Mouse (Mus musculus) cerebellum, adult 9-11 months (tissue): ENCODE data around the gene Hsd3b4.
"Not testable (repeated sequence)": the region's sequence is repeated elsewhere in the genome, so short reads cannot be mapped to it uniquely, and the experiment has no call there.

Source experiments
- DNase-seq: peaks from one replicate; pipeline ENCODE4 v3.0.0; 2022

Gene Hsd3b4

DNA sequence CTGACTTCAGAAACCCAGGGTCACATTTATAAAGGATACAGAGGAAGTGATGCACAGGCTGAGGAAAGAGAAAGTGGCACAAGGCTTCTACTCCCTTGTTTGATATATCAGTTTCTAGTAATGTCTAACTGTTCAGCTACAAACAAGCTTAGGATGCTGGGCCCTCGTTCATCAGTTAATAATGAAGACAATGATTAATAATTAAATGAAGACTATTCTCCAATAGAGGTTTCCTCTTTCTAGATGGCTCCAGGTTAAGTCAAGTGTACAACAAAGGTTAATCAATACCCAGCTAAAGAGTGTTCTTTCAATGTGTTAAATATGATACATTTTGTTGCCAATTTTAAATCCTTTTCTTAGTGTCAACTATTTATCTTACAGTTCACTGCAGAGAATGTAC, at the start of gene Hsd3b4:
Gene Hsd3b4 (minus strand): TSS at position 101 of the 400 bp plus-strand sequence.
- not testable (repeated sequence) for DNase-seq

DNA sequence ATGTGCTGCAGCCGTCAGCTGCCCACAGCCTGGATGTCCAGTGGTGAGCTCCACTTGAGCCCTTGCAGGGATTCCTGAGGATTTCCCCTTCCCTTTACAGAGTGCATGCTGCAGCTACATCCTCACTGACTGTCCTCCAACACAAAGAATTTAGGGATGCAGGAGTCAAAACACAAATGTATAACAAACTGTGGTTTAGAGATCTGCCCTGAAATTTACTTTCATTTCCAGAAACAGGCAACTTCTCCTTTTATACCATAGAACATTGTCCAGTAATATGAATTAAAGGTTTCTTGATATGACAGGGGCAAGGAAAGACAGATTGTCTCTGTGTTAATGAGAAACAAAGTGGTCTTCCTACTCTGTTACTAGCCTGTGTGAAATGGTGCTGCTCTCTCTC, 40.5 kb upstream of the Hsd3b4 start:
- DNase-seq, result not testable (repeated sequence)

DNA sequence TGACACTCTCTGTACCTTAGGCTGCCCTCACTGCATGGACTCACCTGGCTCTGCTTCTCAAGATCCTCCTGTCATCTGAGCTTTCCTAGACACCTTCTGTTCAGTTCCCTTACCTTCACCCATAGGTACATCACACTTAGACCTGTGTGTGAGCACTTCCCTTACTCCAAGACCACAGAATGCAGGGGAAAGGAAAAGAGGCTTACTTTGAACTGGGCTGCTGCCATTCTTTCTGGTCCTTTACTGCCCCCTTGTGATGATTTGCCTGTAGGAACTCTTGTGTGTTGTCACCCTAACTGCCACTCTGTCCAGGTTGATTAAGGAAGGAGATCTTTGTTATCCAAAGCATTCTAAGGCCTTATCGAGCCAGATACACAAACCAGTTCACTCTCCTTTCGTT, 39.9 kb upstream of the Hsd3b4 start:
- DNase-seq, result not testable (repeated sequence)

DNA sequence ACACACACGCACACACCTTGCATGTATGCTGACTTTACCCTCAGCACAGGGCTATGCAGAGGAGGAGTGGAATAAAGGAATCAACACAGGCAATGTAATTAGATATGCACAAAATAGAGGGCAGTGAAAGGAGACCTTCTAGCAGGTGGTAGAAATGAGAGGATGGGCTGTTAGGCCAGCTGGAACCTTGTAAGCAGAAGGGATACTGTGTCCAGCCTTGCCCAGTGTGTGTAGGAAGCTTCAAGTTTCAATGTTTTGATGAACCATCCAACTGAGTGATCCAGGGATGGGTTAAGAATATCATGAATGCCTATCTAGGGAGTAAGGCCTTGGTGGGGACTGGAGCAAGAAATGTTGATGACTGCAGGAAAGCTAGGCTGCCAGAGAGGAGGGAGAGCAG, 38.2 kb upstream of the Hsd3b4 start:
- not testable (repeated sequence) for DNase-seq

DNA sequence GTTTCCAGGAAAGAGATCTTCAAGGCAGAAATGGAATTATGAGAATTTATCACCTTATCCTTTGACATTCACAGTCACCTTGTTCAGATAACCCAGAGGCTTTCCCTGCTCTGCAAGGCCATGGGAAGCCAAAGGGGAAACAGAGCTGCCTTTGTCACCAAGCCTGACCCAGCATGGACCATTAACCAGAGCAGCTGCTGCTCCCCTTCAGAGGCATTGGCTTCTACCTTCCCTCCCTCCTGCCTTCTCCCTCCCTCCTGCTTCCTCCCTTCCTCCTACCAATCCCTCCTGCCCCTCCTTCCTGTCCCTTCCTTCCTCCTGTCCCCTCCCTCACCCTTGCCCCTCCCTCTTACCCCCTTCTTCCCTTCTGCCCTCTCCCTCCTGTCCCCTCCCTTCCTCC, 37.3 kb upstream of the Hsd3b4 start:
- DNase-seq, result not testable (repeated sequence)

DNA sequence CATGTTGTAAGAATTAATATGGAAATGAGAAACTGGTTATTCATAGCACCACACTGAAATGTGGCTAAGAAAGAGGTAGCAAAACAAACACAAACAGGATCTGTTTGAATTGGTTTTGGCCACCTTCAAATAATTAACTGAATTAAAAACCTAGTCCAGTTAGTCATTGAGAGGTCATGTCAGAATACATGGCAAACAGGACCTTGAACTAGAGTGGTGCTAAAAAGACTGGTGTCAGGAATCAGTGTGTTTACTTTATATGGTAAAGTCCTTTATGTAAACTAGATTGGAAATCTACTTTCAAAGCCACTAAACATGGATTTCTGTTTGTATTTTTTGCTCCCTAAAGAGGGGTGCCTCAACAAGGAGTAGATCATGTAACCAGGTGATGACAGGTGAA, 14.7 kb upstream of the Hsd3b4 start:
- DNase-seq, result not testable (repeated sequence)

DNA sequence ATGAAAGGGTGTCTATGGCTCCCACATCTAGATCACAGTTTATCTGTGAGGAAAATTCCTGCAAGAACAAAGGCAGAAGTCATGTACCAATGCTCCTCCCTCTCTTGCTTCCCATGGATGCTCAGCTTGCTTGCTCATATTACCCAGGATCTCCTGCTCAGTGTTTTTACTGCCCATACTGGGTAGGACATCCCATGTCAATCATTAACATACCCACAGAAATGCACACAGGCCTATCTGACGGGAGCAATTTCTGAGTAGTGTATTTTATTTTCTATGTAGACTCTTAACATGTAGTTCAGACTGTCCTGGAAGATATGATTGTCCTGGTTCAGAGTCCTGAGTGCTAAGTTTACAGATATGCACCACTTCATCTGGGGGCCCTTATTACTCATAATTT, 14.2 kb upstream of the Hsd3b4 start:
- DNase-seq, result not testable (repeated sequence)

DNA sequence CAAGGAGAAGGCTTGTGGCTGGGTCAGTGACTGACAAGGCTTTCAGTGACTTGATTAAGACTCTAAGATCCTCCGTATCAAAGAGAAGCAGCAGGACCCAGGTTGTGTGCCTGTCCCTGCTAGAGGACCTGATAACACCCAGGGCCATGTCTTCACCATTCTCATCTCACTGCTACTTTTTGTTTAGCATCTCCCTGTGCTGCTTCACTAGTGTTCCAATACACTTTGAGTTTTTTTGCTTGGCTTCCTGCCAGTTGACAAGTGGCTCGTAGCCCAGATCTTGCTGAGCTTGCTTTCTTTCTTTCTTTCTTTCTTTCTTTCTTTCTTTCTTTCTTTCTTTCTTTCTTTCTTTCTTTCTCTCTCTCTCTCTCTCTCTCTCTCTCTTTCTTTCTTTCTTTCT, 12.5 kb upstream of the Hsd3b4 start:
- not testable (repeated sequence) for DNase-seq

DNA sequence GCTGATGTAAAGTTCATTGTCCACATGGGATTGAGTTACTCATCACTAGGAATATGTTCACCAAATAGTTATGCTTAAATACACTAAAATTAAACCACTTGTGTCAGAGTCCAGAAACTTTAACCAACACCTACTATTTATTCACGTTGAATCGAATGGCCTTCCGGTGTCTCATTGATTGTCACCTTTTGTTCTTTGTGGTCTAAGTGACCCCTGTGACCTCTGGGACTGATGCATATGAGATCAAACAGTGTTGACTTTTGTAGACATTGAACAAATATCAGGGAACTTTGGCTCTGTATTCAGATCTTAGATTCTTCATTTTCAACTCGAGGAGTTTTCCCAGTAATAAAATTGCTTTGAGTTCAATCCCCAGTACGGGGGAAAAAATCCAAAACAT, 3.1 kb downstream of the Hsd3b4 start:
- DNase-seq, result not testable (repeated sequence)

DNA sequence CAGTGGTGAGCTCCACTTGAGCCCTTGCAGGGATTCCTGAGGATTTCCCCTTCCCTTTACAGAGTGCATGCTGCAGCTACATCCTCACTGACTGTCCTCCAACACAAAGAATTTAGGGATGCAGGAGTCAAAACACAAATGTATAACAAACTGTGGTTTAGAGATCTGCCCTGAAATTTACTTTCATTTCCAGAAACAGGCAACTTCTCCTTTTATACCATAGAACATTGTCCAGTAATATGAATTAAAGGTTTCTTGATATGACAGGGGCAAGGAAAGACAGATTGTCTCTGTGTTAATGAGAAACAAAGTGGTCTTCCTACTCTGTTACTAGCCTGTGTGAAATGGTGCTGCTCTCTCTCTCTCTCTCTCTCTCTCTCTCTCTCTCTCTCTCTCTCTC, 12.9 kb downstream of the Hsd3b4 start:
- not testable (repeated sequence) for DNase-seq

DNA sequence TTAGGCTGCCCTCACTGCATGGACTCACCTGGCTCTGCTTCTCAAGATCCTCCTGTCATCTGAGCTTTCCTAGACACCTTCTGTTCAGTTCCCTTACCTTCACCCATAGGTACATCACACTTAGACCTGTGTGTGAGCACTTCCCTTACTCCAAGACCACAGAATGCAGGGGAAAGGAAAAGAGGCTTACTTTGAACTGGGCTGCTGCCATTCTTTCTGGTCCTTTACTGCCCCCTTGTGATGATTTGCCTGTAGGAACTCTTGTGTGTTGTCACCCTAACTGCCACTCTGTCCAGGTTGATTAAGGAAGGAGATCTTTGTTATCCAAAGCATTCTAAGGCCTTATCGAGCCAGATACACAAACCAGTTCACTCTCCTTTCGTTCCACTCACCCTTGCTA, 13.6 kb downstream of the Hsd3b4 start:
- DNase-seq, result not testable (repeated sequence)

DNA sequence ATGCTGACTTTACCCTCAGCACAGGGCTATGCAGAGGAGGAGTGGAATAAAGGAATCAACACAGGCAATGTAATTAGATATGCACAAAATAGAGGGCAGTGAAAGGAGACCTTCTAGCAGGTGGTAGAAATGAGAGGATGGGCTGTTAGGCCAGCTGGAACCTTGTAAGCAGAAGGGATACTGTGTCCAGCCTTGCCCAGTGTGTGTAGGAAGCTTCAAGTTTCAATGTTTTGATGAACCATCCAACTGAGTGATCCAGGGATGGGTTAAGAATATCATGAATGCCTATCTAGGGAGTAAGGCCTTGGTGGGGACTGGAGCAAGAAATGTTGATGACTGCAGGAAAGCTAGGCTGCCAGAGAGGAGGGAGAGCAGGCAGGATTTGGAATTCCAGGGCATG, 15.3 kb downstream of the Hsd3b4 start:
- DNase-seq, result not testable (repeated sequence)

DNA sequence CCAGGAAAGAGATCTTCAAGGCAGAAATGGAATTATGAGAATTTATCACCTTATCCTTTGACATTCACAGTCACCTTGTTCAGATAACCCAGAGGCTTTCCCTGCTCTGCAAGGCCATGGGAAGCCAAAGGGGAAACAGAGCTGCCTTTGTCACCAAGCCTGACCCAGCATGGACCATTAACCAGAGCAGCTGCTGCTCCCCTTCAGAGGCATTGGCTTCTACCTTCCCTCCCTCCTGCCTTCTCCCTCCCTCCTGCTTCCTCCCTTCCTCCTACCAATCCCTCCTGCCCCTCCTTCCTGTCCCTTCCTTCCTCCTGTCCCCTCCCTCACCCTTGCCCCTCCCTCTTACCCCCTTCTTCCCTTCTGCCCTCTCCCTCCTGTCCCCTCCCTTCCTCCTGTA, 16.1 kb downstream of the Hsd3b4 start:
- not testable (repeated sequence) for DNase-seq

DNA sequence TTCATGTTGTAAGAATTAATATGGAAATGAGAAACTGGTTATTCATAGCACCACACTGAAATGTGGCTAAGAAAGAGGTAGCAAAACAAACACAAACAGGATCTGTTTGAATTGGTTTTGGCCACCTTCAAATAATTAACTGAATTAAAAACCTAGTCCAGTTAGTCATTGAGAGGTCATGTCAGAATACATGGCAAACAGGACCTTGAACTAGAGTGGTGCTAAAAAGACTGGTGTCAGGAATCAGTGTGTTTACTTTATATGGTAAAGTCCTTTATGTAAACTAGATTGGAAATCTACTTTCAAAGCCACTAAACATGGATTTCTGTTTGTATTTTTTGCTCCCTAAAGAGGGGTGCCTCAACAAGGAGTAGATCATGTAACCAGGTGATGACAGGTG, 38.8 kb downstream of the Hsd3b4 start:
- DNase-seq, result not testable (repeated sequence)

DNA sequence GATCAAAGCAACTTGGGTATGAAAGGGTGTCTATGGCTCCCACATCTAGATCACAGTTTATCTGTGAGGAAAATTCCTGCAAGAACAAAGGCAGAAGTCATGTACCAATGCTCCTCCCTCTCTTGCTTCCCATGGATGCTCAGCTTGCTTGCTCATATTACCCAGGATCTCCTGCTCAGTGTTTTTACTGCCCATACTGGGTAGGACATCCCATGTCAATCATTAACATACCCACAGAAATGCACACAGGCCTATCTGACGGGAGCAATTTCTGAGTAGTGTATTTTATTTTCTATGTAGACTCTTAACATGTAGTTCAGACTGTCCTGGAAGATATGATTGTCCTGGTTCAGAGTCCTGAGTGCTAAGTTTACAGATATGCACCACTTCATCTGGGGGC, 39.3 kb downstream of the Hsd3b4 start:
- not testable (repeated sequence) for DNase-seq

DNA sequence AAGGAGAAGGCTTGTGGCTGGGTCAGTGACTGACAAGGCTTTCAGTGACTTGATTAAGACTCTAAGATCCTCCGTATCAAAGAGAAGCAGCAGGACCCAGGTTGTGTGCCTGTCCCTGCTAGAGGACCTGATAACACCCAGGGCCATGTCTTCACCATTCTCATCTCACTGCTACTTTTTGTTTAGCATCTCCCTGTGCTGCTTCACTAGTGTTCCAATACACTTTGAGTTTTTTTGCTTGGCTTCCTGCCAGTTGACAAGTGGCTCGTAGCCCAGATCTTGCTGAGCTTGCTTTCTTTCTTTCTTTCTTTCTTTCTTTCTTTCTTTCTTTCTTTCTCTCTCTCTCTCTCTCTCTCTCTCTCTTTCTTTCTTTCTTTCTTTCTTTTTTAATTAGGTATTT, 41.0 kb downstream of the Hsd3b4 start:
- not testable (repeated sequence) for DNase-seq

DNA sequence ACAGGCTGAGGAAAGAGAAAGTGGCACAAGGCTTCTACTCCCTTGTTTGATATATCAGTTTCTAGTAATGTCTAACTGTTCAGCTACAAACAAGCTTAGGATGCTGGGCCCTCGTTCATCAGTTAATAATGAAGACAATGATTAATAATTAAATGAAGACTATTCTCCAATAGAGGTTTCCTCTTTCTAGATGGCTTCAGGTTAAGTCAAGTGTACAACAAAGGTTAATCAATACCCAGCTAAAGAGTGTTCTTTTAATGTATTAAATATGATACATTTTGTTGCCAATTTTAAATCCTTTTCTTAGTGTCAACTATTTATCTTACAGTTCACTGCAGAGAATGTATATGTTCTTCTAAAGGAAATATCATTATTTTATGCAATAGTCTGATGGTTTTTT, 53.3 kb downstream of the Hsd3b4 start, which contains the start of gene Gm4450:
Gene Gm4450 (minus strand): TSS at position 101 of the 400 bp plus-strand sequence.
- DNase-seq, result not testable (repeated sequence)

DNA sequence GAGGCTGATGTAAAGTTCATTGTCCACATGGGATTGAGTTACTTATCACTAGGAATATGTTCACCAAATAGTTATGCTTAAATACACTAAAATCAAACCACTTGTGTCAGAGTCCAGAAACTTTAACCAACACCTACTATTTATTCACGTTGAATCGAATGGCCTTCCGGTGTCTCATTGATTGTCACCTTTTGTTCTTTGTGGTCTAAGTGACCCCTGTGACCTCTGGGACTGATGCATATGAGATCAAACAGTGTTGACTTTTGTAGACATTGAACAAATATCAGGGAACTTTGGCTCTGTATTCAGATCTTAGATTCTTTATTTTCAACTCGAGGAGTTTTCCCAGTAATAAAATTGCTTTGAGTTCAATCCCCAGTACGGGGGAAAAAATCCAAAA, 56.5 kb downstream of the Hsd3b4 start:
- not testable (repeated sequence) for DNase-seq
